Mouse (Mus musculus) bone marrow macrophage, adult 2 months (primary cell): ENCODE measurements around the gene Nelfe. TPM values are rescaled to one million over a fixed set of nuclear protein-coding genes. Genes with fewer than 3 reads are reported as not detected.

Source experiments
- H3K27ac ChIP-seq: 2 replicates; pipeline ENCODE4 v1.5.1; 2012; ENCODE audit warnings: low read depth, low read length; ENCODE audit not compliant: insufficient read depth
- H3K4me1 ChIP-seq: 2 replicates; pipeline ENCODE4 v1.6.1; 2012; ENCODE audit warnings: low read length; ENCODE audit not compliant: control insufficient read depth, insufficient read depth
- H3K4me3 ChIP-seq: 2 replicates; pipeline ENCODE4 v1.5.1; 2012; ENCODE audit warnings: mild to moderate bottlenecking, low read length, moderate library complexity; ENCODE audit not compliant: insufficient read depth
- CTCF ChIP-seq: IDR thresholded peaks from 2 replicates; pipeline ENCODE4 v1.5.1; 2012; ENCODE audit warnings: low read depth, mild to moderate bottlenecking, low read length, moderate library complexity
- POLR2A ChIP-seq: IDR thresholded peaks from 2 replicates; pipeline ENCODE4 v1.6.1; 2012; ENCODE audit warnings: mild to moderate bottlenecking, low read depth, low read length, borderline replicate concordance
- polyA plus RNA-seq: library from polyadenylated mRNA; stranded (reverse); fragments of >200 nt; gene quantifications from 2 replicates; pipeline ENCODE4 v1.2.4, GENCODE M21; 2012; ENCODE audit not compliant: missing spikeins, insufficient read depth, insufficient read length

The Nelfe gene
- polyA plus RNA-seq, 1 experiment: 48.9 TPM

GRCm38 (mm10) chr17:34891377-34891776 is 41.2 kb downstream of the Nelfe start:
- TF ChIP-seq POLR2A (no peak), CTCF (no peak)
- Histone ChIP-seq H3K4me3 (no peak overlapping the region), H3K4me1 (peaks cover 15% of the 10 kb centered on the region), H3K27ac (no peak overlapping the region)

GRCm38 (mm10) chr17:34893072-34893824 is 43.1 kb downstream of the Nelfe start:
- peaks cover 10% of the 10 kb centered on the region for H3K4me1 ChIP-seq
- H3K4me3 ChIP-seq: peak overlapping the region; percentile 57; the same call in 1 of the 2 replicates
- H3K27ac ChIP-seq: peak overlapping the region; percentile 70
- no peak for TF ChIP-seq POLR2A
- TF ChIP-seq CTCF: no peak

- TF ChIP-seq POLR2A (no peak), CTCF (no peak)
- peaks cover 9% of the 10 kb centered on the region for H3K4me1 ChIP-seq
- peak overlapping the region; percentile 57 for H3K4me3 ChIP-seq
- peak overlapping the region; percentile 70 for H3K27ac ChIP-seq
Observed at GRCm38 (mm10) chr17:34894074-34894597, 43.9 kb downstream of the Nelfe start.

- TF ChIP-seq CTCF (no peak), POLR2A (no peak)
- Histone ChIP-seq H3K4me1 (peaks cover 9% of the 10 kb centered on the region), H3K4me3 (peak overlapping the region; percentile 69), H3K27ac (peak overlapping the region; percentile 55)
Observed at GRCm38 (mm10) chr17:34894801-34895530, 44.8 kb downstream of the Nelfe start.

- no peak overlapping the region for H3K27ac ChIP-seq
- TF ChIP-seq POLR2A: no peak
- peaks cover 13% of the 10 kb centered on the region for H3K4me1 ChIP-seq
- H3K4me3 ChIP-seq: no peak overlapping the region
Observed at GRCm38 (mm10) chr17:34895724-34896123, 45.5 kb downstream of the Nelfe start.

- TF ChIP-seq POLR2A (no peak), CTCF (no peak)
- Histone ChIP-seq H3K4me1 (peaks cover 16% of the 10 kb centered on the region), H3K4me3 (no peak overlapping the region), H3K27ac (no peak overlapping the region)
Observed at GRCm38 (mm10) chr17:34896366-34896765, 46.2 kb downstream of the Nelfe start.

- peak overlapping the region; percentile 94 for H3K27ac ChIP-seq
- peak overlapping the region; percentile 91 for H3K4me3 ChIP-seq
- peaks cover 16% of the 10 kb centered on the region for H3K4me1 ChIP-seq
- no peak for TF ChIP-seq POLR2A
Observed at GRCm38 (mm10) chr17:34897373-34898159, 47.4 kb downstream of the Nelfe start.

- TF ChIP-seq POLR2A (no peak; the same call in 1 of the 2 replicates), CTCF (no peak)
- Histone ChIP-seq H3K27ac (peak within 1 kb of the TSS; percentile 94), H3K4me1 (peaks cover 16% of the 10 kb centered on the region), H3K4me3 (peak within 1 kb of the TSS; percentile 91)
Observed at GRCm38 (mm10) chr17:34898160-34898586, 48.0 kb downstream of the Nelfe start, which contains the start of the genes C2 and Ehmt2. C2 (minus strand) TSS chr17:34898265. Ehmt2 (plus strand) TSS chr17:34898469.

- peaks cover 13% of the 10 kb centered on the region for H3K4me1 ChIP-seq
- TF ChIP-seq CTCF: no peak
- no peak for TF ChIP-seq POLR2A
- H3K4me3 ChIP-seq: peak overlapping the region; percentile 91
- peak overlapping the region; percentile 94 for H3K27ac ChIP-seq
Observed at GRCm38 (mm10) chr17:34898706-34899052, 48.5 kb downstream of the Nelfe start.
